Mouse (Mus musculus) limb, embryonic 15.5 days (tissue): ENCODE results near the gene St8sia1. TPM values are rescaled to one million over a fixed set of nuclear protein-coding genes. Genes with fewer than 3 reads are reported as not detected.

Experiments used
- ATAC-seq: fragments of 200-750 bp; cut with Nextera tagmentation; 2 replicates; pipeline ENCODE4 v1.8.0; 2017; ENCODE audit warnings: low read depth, moderate TSS enrichment; ENCODE audit not compliant: insufficient number of reproducible peaks, low FRiP score, low TSS enrichment
- H3K27ac ChIP-seq: fragments of 300-500 bp; sonication (generic); 2 replicates; pipeline ENCODE4 v1.5.1; 2015; ENCODE audit warnings: moderate library complexity, mild to moderate bottlenecking, inconsistent platforms
- H3K27me3 ChIP-seq: fragments of 300-500 bp; sonication (generic); 2 replicates; pipeline ENCODE4 v1.6.1; 2015; ENCODE audit warnings: inconsistent platforms
- H3K36me3 ChIP-seq: fragments of 300-500 bp; sonication (generic); 2 replicates; pipeline ENCODE4 v1.6.1; 2015; ENCODE audit warnings: inconsistent platforms
- H3K4me1 ChIP-seq: fragments of 300-500 bp; sonication (generic); 2 replicates; pipeline ENCODE4 v1.6.1; 2015; ENCODE audit warnings: inconsistent platforms
- H3K4me2 ChIP-seq: fragments of 300-500 bp; sonication (generic); 2 replicates; pipeline ENCODE4 v1.6.1; 2015; ENCODE audit warnings: mild to moderate bottlenecking, inconsistent platforms
- H3K4me3 ChIP-seq: fragments of 300-500 bp; sonication (generic); 2 replicates; pipeline ENCODE4 v1.5.1; 2015; ENCODE audit warnings: mild to moderate bottlenecking, inconsistent platforms
- H3K9ac ChIP-seq: fragments of 300-500 bp; sonication (generic); 2 replicates; pipeline ENCODE4 v1.6.1; 2015; ENCODE audit warnings: inconsistent platforms
- H3K9me3 ChIP-seq: fragments of 300-500 bp; sonication (generic); 2 replicates; pipeline ENCODE4 v1.6.1; 2016; ENCODE audit warnings: inconsistent platforms
- WGBS: fragments of 180-500 bp; shearing (Covaris S2); methylation state at CpG from one replicate; pipeline ENCODE4 v1.1.7; 2015; 5-methylcytosine and 5-hydroxymethylcytosine counted together
- polyA plus RNA-seq: library from polyadenylated mRNA; unstranded; fragments of >200 nt; fragmentation: Nextera tagmentation; extraction: Ambion mirVana; gene quantifications from 2 replicates; pipeline ENCODE4 v1.2.1, GENCODE M21; 2015

Gene St8sia1
- polyA plus RNA-seq, 1 experiment from 2014 or later: 0.74 TPM

DNA sequence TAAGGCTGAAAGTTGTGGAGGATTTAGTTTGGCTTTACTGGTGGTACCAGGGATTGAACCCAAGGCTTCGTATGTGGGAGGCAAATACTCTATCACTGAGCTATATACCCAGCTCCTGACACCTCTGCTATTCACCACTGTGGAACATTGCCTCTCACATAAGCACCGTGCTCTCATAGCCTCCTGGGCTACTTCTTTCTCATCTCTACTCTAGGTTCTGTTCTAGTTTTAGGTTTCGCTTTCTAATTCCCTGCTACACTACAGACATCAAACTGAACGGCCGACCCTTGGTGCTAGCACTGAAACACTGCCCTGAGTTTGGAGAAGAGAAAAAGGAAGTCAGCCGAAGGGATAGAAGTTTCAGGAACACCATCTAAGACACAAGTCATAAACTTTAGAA, 99.1 kb downstream of the St8sia1 start:
- no peak for ATAC-seq
- no peaks in the 10 kb centered on the region for H3K27me3 ChIP-seq
- no peaks in the 10 kb centered on the region for H3K9me3 ChIP-seq
- no peaks in the 10 kb centered on the region for H3K4me1 ChIP-seq
- H3K36me3 ChIP-seq: no peaks in the 10 kb centered on the region
- no peak overlapping the region for H3K4me3 ChIP-seq
- no peak overlapping the region for H3K9ac ChIP-seq
- no peak overlapping the region for H3K4me2 ChIP-seq
- no peak overlapping the region for H3K27ac ChIP-seq
- 83% methylated on average over 6 of the region's 6 CpGs for WGBS

DNA sequence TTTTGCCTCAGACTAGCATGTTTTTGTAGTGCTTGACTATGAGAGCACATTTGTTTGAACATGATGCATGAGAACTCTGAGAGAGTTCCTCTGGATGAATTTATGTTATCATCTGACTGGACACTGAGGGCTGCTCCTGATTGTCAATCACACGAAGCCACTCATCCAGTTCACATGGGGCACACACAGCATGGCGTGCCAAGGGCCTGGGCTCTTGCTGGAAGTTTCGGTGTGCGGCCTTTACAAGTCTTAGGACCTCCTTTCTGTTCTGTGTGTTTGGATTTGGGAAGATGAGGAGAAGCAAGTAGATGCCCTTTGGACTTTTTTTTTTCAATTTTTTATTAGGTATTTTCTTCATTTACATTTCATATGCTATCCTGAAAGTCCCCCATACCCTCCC, 100.4 kb downstream of the St8sia1 start:
- no peaks in the 10 kb centered on the region for H3K27me3 ChIP-seq
- no peaks in the 10 kb centered on the region for H3K4me1 ChIP-seq
- 87% methylated on average over 4 of the region's 4 CpGs for WGBS
- H3K4me2 ChIP-seq: no peak overlapping the region
- H3K9me3 ChIP-seq: no peaks in the 10 kb centered on the region
- no peak overlapping the region for H3K27ac ChIP-seq
- no peaks in the 10 kb centered on the region for H3K36me3 ChIP-seq
- no peak overlapping the region for H3K9ac ChIP-seq
- no peak overlapping the region for H3K4me3 ChIP-seq
- no peak for ATAC-seq

DNA sequence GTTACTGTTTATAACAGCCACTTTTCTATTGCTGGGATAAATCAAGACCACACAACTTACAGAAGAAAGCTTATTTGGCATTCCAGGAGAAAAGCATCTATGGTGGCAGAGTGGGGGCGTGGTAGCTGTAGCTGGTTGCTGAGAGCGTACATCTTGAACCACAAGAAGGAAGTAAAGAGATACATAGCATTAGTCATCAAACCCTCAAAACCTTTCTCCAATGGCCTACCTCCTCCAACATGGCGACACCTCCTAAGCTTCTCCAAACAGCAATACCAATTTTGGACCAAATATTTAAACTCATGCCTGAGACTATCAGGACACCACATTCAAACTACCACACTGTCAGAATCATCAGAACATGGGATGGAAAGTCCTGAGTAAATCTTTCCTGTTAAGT, 102.0 kb downstream of the St8sia1 start:
- Histone ChIP-seq H3K36me3 (no peaks in the 10 kb centered on the region), H3K9me3 (no peaks in the 10 kb centered on the region), H3K4me3 (no peak overlapping the region), H3K4me2 (no peak overlapping the region), H3K9ac (no peak overlapping the region), H3K27me3 (no peaks in the 10 kb centered on the region), H3K4me1 (no peaks in the 10 kb centered on the region), H3K27ac (no peak overlapping the region)
- WGBS: 91% methylated on average over 3 of the region's 3 CpGs
- no peak for ATAC-seq

DNA sequence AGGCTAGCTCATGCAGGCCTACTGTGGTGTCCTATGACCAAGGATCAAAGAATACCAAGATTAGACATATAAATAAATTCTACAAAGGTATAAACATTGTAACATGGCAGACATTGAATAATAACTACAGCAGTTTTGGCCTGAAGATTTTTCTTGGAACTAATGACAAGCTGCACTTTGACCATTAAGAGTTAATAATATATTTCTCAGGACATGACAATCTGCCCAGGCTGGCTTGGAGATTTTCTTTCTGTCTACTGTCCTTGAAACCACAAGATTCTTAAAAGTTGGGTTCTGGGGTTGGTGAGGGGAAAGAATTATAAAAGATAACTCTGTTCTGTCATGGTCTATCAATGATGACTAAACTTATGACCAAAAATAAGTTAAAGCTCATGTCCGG, 103.9 kb downstream of the St8sia1 start:
- Histone ChIP-seq H3K4me1 (0 out of 2 replicates have a peak, but pooled peaks cover 3% of the 10 kb centered on the region), H3K27me3 (no peaks in the 10 kb centered on the region), H3K9ac (no peak overlapping the region), H3K4me3 (no peak overlapping the region), H3K4me2 (no peak overlapping the region), H3K27ac (no peak overlapping the region), H3K9me3 (no peaks in the 10 kb centered on the region), H3K36me3 (no peaks in the 10 kb centered on the region)
- 87% methylated on average over 1 of the region's 1 CpGs for WGBS
- ATAC-seq: no peak

DNA sequence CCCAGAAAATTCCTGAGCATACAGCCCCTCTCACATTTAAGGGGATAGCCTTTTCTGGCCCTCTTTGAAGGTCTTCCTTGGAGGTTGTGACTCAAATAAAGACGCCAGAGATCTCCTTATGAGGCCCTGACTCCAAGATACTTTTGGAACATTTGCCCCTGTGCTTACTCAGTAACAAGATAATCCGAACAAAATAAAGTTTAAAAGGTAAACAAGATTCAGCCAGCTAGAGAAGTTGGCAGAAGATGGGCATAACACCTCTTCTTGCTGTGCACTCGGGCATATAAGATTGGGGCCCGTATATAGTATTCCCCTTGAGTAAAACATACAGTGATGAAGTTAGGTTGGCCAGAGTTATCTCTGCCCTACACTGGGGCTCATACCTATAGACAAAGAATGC, 104.3 kb downstream of the St8sia1 start:
- H3K4me1 ChIP-seq: 0 out of 2 replicates have a peak, but pooled peaks cover 3% of the 10 kb centered on the region
- H3K27me3 ChIP-seq: no peaks in the 10 kb centered on the region
- no peak overlapping the region for H3K4me3 ChIP-seq
- no peaks in the 10 kb centered on the region for H3K9me3 ChIP-seq
- H3K9ac ChIP-seq: no peak overlapping the region
- H3K27ac ChIP-seq: no peak overlapping the region
- WGBS: 91% methylated on average over 4 of the region's 4 CpGs
- no peak overlapping the region for H3K4me2 ChIP-seq
- no peak for ATAC-seq
- no peaks in the 10 kb centered on the region for H3K36me3 ChIP-seq

DNA sequence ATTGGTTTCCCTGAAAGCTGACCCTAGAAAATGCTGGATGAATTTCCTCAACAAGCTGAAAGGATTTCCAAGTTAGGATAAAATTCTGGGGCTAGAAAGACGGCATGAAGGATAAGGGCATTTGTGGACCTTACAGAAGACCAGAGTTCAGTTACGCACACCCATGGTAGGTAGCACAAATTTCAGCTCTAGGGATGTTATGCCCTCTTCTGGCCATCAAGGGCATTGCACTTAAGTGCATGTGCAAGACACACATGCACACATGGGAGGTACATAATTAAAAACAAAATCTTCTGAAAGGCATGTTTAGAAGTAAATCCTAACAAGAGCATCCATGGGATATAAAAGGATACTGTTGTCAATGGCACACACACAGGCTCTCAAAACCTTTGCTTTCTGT, 105.3 kb downstream of the St8sia1 start:
- ATAC-seq: no peak
- Histone ChIP-seq H3K9me3 (no peaks in the 10 kb centered on the region), H3K4me2 (no peak overlapping the region), H3K4me1 (0 out of 2 replicates have a peak, but pooled peaks cover 3% of the 10 kb centered on the region), H3K27me3 (no peaks in the 10 kb centered on the region), H3K36me3 (no peaks in the 10 kb centered on the region), H3K4me3 (no peak overlapping the region), H3K27ac (no peak overlapping the region), H3K9ac (no peak overlapping the region)
- WGBS: 89% methylated on average over 2 of the region's 2 CpGs

DNA sequence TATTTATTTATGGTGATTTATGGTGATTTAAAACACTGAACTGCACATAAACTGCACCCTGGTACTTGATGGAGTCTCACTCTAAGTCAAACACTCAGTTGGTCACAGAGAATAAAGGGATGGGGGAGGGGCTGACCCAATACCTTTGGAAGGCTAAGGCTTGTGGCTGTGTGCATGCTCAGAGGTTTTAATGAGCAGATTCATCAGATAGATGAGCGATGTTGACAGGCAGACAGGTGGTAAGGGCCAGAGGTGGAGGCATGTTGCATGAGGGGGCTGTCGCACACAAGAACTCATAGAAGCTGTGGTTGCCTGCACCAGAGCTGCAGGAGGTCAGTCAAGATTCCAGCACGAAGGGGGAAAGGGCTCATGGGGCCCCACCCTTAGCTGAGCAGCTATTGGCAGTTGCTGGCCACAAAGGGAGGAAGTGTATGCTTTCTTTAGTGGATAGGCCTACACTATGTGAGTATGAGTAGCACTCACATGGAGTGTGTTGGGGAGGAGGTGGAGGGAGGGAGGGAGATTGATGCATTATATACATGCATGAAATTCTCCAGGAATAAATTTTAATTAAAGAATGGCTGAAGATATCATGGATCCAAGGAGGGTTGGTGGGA, 107.9 kb downstream of the St8sia1 start:
- WGBS: 58% methylated on average over 3 of the region's 3 CpGs
- no peak overlapping the region for H3K27ac ChIP-seq
- H3K4me3 ChIP-seq: no peak overlapping the region
- no peaks in the 10 kb centered on the region for H3K27me3 ChIP-seq
- no peak overlapping the region for H3K9ac ChIP-seq
- ATAC-seq: no peak
- H3K4me2 ChIP-seq: no peak overlapping the region
- H3K9me3 ChIP-seq: no peaks in the 10 kb centered on the region
- no peaks in the 10 kb centered on the region for H3K36me3 ChIP-seq
- 0 out of 2 replicates have a peak, but pooled peaks cover 3% of the 10 kb centered on the region for H3K4me1 ChIP-seq

DNA sequence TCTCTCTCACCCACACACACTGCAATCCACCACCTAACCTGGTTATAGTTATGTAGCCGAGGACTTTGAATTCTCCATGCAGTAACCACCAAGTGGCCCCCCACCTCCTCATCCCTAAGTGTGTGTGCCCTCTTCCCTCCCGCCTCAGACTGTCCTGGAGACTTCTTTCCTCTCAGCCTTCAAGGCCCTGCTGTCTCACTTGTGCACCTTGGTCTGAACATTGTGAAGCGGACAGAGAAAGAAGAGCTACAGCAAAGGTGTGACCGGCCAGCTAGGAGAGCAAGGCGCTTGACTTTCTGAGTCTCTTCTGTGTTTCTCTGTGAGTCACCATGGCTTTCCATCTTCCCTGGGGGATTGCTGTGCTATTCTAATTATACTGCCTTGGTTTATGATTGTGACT, 108.5 kb downstream of the St8sia1 start:
- WGBS: 82% methylated on average over 5 of the region's 5 CpGs
- no peak overlapping the region for H3K9ac ChIP-seq
- no peaks in the 10 kb centered on the region for H3K36me3 ChIP-seq
- no peak for ATAC-seq
- H3K4me1 ChIP-seq: 0 out of 2 replicates have a peak, but pooled peaks cover 3% of the 10 kb centered on the region
- no peak overlapping the region for H3K4me3 ChIP-seq
- no peaks in the 10 kb centered on the region for H3K27me3 ChIP-seq
- H3K27ac ChIP-seq: no peak overlapping the region
- H3K9me3 ChIP-seq: no peaks in the 10 kb centered on the region
- H3K4me2 ChIP-seq: no peak overlapping the region

DNA sequence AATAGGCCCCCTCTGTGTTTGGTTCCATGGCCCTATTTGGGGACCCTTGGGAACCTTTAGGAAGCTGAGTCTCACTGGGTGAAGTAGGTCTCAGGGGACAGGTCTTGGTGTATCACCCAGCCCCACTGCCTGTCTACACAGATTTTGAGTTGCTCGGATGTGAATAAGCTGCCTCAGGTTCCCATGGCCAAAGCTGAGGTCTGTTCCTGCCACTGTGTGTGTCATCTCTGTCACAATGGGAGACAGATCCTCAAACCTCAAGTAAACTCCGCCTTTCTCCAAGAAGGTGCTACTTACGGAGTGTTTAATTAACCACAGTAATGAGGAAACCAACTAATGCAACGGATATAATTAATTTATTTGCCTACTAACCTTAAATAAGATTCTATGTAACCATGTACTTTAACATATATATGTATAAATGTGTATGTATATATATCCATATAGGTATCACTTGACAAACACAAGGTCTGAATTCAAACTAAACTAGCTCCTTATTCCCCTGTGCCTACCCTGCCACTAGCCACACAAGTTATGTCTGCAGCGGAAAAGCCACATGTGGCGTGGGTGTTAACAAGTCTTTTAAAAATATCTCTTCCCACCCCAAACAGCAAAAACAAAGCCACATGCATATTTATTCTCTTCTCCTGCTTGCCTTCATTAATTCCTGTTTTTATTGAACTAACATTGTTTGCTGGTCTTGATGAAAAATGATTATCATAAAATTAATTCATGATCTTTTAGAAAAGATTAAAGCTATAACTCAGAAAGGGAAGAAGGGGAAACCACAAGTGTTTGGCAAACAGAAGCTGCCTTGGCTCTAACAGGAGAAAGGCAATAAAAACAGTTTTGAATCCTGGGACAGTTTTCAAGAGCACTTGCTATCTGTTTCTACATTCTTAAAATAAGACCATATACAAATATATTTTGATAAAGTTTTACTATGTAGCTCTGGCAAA, 111.6 kb downstream of the St8sia1 start:
- no peak overlapping the region for H3K27ac ChIP-seq
- H3K4me1 ChIP-seq: 0 out of 2 replicates have a peak, but pooled peaks cover 3% of the 10 kb centered on the region
- no peaks in the 10 kb centered on the region for H3K9me3 ChIP-seq
- ATAC-seq: no peak
- H3K4me2 ChIP-seq: no peak overlapping the region
- H3K27me3 ChIP-seq: no peaks in the 10 kb centered on the region
- no peak overlapping the region for H3K4me3 ChIP-seq
- H3K9ac ChIP-seq: no peak overlapping the region
- 53% methylated on average over 6 of the region's 6 CpGs for WGBS
- no peaks in the 10 kb centered on the region for H3K36me3 ChIP-seq

DNA sequence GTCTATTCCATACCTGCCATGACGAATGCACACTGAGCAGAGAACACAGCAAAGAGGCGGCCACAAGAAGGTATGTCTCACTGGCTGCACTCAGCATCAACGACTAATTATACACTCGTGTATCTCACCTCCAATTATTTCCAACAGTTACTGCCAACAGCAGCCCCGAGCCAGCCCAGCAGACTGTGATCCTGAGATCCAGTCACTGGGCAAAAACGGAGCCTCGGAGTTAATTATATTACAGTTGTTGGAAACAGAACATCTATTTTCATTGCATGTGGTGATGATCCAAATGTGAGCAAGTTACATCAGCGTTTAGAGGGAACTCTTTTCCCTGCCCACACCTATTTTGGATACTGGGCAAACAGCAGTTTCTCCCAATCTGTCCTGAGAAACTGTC, 113.8 kb downstream of the St8sia1 start:
- Histone ChIP-seq H3K9ac (no peak overlapping the region), H3K36me3 (no peaks in the 10 kb centered on the region), H3K4me2 (no peak overlapping the region), H3K27me3 (no peaks in the 10 kb centered on the region), H3K4me1 (no peaks in the 10 kb centered on the region), H3K4me3 (no peak overlapping the region), H3K27ac (no peak overlapping the region), H3K9me3 (no peaks in the 10 kb centered on the region)
- 67% methylated on average over 8 of the region's 8 CpGs for WGBS
- no peak for ATAC-seq

DNA sequence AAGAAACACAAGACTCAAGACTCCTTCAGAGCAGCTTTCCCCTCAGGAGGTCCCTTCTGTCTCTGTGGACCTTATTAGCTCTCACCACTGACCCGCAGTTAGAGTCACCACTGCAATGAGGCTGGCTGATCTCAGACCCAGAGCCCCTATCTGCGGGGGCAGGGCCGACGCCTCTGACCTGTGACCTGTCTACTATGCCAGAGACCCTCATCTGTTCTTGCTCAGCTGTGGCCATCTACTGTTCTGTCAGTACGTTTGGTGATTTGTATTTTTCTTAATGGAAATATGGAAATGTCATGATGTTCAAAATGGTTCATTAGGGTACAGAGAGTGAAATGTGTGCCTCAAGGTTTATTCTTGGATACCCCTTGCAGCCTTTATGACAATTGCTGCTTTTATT, 114.9 kb downstream of the St8sia1 start:
- ATAC-seq: no peak
- H3K4me1 ChIP-seq: no peaks in the 10 kb centered on the region
- no peak overlapping the region for H3K4me3 ChIP-seq
- no peaks in the 10 kb centered on the region for H3K9me3 ChIP-seq
- 56% methylated on average over 5 of the region's 5 CpGs for WGBS
- H3K9ac ChIP-seq: no peak overlapping the region
- H3K27me3 ChIP-seq: no peaks in the 10 kb centered on the region
- no peak overlapping the region for H3K27ac ChIP-seq
- no peaks in the 10 kb centered on the region for H3K36me3 ChIP-seq
- H3K4me2 ChIP-seq: no peak overlapping the region

DNA sequence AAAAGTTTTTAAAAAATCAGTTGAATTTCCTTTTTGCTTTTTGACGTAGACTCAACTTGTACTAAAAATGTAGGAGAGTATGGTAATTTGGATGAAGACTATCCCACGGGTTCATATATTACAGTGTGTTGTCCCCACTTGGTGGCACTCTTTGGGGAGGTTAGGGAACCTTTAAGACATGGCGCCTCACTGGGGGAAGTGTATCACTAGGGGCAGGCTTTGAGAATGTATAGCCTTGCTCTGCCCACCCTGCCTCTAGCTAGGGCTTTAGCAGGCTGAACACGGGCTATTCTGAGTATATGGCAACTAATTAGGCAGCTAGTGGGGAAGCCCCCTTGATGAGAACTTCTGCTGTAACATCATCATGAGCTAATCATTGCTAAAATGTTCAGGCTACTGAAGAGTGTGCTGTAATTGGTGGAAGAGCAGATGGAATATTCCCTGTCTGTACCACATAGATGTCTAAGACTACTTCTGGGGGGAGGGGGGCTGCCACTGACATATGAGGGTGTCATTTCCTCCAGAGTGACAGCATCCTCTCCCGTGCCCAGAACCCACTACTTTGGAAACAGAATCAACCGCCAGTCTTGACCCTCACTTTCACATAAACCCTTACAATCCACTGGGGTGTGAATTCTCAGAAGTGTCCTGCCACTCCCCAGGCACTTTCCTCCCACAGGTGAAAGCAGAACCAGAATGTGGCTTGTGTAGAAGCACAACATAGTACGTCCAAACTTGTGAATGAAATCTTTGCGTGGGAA, 116.2 kb downstream of the St8sia1 start:
- H3K9ac ChIP-seq: no peak overlapping the region
- no peaks in the 10 kb centered on the region for H3K36me3 ChIP-seq
- H3K9me3 ChIP-seq: no peaks in the 10 kb centered on the region
- no peaks in the 10 kb centered on the region for H3K27me3 ChIP-seq
- no peak overlapping the region for H3K4me3 ChIP-seq
- 76% methylated on average over 8 of the region's 8 CpGs for WGBS
- ATAC-seq: no peak
- no peak overlapping the region for H3K4me2 ChIP-seq
- H3K4me1 ChIP-seq: no peaks in the 10 kb centered on the region
- H3K27ac ChIP-seq: no peak overlapping the region
